In the genomic region with DNA sequence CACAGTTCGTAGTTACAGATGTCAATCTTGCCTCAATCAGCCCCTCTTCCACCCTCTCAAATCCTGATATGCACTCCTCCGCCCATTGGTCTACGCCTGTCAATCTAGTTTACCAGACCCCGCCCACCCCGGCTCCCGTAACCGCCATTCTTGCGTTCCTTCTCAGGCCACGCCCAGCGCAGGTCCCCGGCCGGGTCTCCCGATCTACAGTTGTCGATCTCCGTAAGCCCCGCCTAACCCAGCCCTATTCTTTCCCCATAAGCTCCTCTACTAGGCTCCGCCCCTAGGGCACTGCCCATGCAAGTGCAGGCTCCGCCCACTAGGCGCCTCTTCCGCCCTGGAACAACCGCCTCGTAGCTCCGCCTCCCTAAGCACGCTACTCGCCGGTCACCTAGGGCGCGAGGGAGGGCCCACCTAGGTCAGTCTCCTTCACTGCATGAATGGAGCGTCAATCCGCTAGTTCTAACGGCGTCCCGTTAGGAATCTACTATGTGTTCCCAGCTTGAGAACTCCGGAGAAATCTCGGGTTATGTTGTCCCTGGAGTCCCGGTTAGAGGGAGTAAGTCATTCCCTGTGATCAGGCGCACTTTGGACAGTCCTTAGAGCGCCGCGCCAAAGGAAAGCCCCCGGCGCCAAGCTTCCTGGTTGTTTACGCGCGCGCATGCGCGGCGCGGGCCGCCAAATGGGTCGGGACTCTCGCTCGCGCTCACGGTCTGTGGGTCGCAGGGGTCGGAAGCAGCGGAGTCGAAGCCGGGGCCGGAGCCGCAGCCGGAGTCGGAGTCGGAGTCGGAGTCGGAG, we compare ENCODE assay signal across 8 mouse cellular contexts. TPM values are rescaled to one million over a fixed set of nuclear protein-coding genes. Genes with fewer than 3 reads are reported as not detected.
DNase-seq lines count a peak whose midpoint lies in the region; ATAC-seq lines count a peak whose summit lies in the region.

Cactin (plus strand) TSS at position 554 of the 798 bp plus-strand sequence.

- peaks cover 58% of the 10 kb centered on the region for H3K36me3 ChIP-seq in heart, embryonic 13.5 days
- H3K36me3 ChIP-seq in liver, embryonic 12.5 days, result peaks cover 61% of the 10 kb centered on the region
- peaks cover 45% of the 10 kb centered on the region for H3K36me3 ChIP-seq in stomach, embryonic 15.5 days

- no peaks in the 10 kb centered on the region for H3K27me3 ChIP-seq in heart, embryonic 13.5 days (replicated peaks)
- no peaks in the 10 kb centered on the region for H3K27me3 ChIP-seq in liver, embryonic 12.5 days (replicated peaks)
- H3K27me3 ChIP-seq in stomach, embryonic 15.5 days (replicated peaks), result no peaks in the 10 kb centered on the region

- peak within 1 kb of the TSS; percentile 84 for H3K4me3 ChIP-seq in brown adipose tissue, adult 24 weeks (ENCODE audit: insufficient read depth, low read depth, low read length)
- H3K4me3 ChIP-seq in heart, embryonic 13.5 days, result peak within 1 kb of the TSS; percentile 99
- H3K4me3 ChIP-seq in liver, embryonic 12.5 days, result peak within 1 kb of the TSS; percentile 96
- peak within 1 kb of the TSS; percentile 99 for H3K4me3 ChIP-seq in stomach, embryonic 15.5 days (replicated peaks)

- peak within 1 kb of the TSS; percentile 94 for H3K4me2 ChIP-seq in heart, embryonic 13.5 days
- peak within 1 kb of the TSS; percentile 80 for H3K4me2 ChIP-seq in liver, embryonic 12.5 days
- peak within 1 kb of the TSS; percentile 78 for H3K4me2 ChIP-seq in stomach, embryonic 15.5 days

- peaks cover 13% of the 10 kb centered on the region; the same call in 1 of the 2 replicates for H3K4me1 ChIP-seq in brown adipose tissue, adult 24 weeks (ENCODE audit: control insufficient read depth, insufficient read depth, insufficient read length, low read length)
- H3K4me1 ChIP-seq in heart, embryonic 13.5 days, result peaks cover 52% of the 10 kb centered on the region
- peaks cover 65% of the 10 kb centered on the region for H3K4me1 ChIP-seq in liver, embryonic 12.5 days
- H3K4me1 ChIP-seq in stomach, embryonic 15.5 days, result peaks cover 46% of the 10 kb centered on the region

- ATAC-seq in heart, embryonic 13.5 days (ENCODE audit: extremely low read depth, insufficient number of reproducible peaks, low FRiP score, low TSS enrichment), result peak; percentile 88
- peak; percentile 87 for ATAC-seq in liver, embryonic 12.5 days
- peak; percentile 92 for ATAC-seq in stomach, embryonic 15.5 days (ENCODE audit: insufficient read depth, low FRiP score, low read depth)

- H3K9ac ChIP-seq in heart, embryonic 13.5 days, result peak within 1 kb of the TSS; percentile 96
- H3K9ac ChIP-seq in liver, embryonic 12.5 days, result peak within 1 kb of the TSS; percentile 93
- peak within 1 kb of the TSS; percentile 92 for H3K9ac ChIP-seq in stomach, embryonic 15.5 days

- DNase-seq in CD4-positive, CD25-positive, alpha-beta regulatory T cell, adult 2 months (ENCODE audit: low read depth, low spot score), result peak; percentile 100
- DNase-seq in fat pad, adult 2 months (ENCODE audit: extremely low read depth, low read depth, low spot score), result peak; percentile 99
- peak; percentile 100 for DNase-seq in kidney, postnatal 10 days
- peak; percentile 99 for DNase-seq in natural killer cell, adult 2 months (ENCODE audit: low spot score in 2 of 2)

- under 1% methylated on average over 68 of the region's 68 CpGs for WGBS in heart, embryonic 13.5 days
- under 1% methylated on average over 68 of the region's 68 CpGs for whole genome bisulfite sequencing in liver, embryonic 12.5 days (ENCODE audit: insufficient replicate concordance)
- under 1% methylated on average over 68 of the region's 68 CpGs for WGBS in stomach, embryonic 15.5 days

- no peaks in the 10 kb centered on the region for H3K9me3 ChIP-seq in heart, embryonic 13.5 days
- no peaks in the 10 kb centered on the region for H3K9me3 ChIP-seq in liver, embryonic 12.5 days (replicated peaks)
- H3K9me3 ChIP-seq in stomach, embryonic 15.5 days, result no peaks in the 10 kb centered on the region

- peak within 1 kb of the TSS; percentile 97 for H3K27ac ChIP-seq in brown adipose tissue, adult 24 weeks (replicated peaks; ENCODE audit: low read depth, low read length)
- peak within 1 kb of the TSS; percentile 89 for H3K27ac ChIP-seq in heart, embryonic 13.5 days (replicated peaks)
- H3K27ac ChIP-seq in liver, embryonic 12.5 days, result peak within 1 kb of the TSS; percentile 88
- H3K27ac ChIP-seq in stomach, embryonic 15.5 days, result peak within 1 kb of the TSS; percentile 92

RNA-seq across cellular contexts. Expression of gene Cactin, which starts in this region (rescaled TPM):
- 8.4 and 9.6 TPM in 2 replicates for polyA plus RNA-seq in brown adipose tissue, adult 24 weeks (2012; ENCODE audit: insufficient read depth, insufficient read length, missing spikeins)
- polyA plus RNA-seq in heart, embryonic 13.5 days (2015; fragmentation: Nextera tagmentation; extraction: Ambion mirVana), result 25.6 and 28.2 TPM in 2 replicates
- 52.9 and 55.1 TPM in 2 replicates for polyA plus RNA-seq in liver, embryonic 12.5 days (2016; fragmentation: Nextera tagmentation; extraction: Ambion mirVana)
- 40.5 and 40.9 TPM in 2 replicates for polyA plus RNA-seq in stomach, embryonic 15.5 days (2015; fragmentation: Nextera tagmentation; extraction: Ambion mirVana)

Comparison
In these comparisons a context has a peak if more than half of its experiments do, and no peak if none do; other contexts are left out.
1. Peak in every context shown above with its lines: DNase-seq, ATAC-seq, H3K4me3 ChIP-seq and H3K27ac ChIP-seq.